Mouse (Mus musculus) intestine, embryonic 16.5 days (tissue): ENCODE measurements at regions not wholly inside any gene's neighbourhood (a gene's known extent, or its start where the extent isn't known, plus 50 kb on each side); places are given as distances from the start of the nearest gene placed in this dataset.

Experiments used
- ATAC-seq: fragments of 200-750 bp; cut with Nextera tagmentation; 2 replicates; pipeline ENCODE4 v1.8.0; 2017; ENCODE audit warnings: moderate TSS enrichment, moderate library complexity
- H3K27ac ChIP-seq: fragments of 300-500 bp; sonication (generic); 2 replicates; pipeline ENCODE4 v1.5.1; 2014; ENCODE audit warnings: mild to moderate bottlenecking, low read length
- H3K27me3 ChIP-seq: fragments of 300-500 bp; sonication (generic); replicated peaks from 2 replicates; pipeline ENCODE4 v1.6.1; 2014; ENCODE audit warnings: low read length, control low read depth, mixed read lengths; ENCODE audit not compliant: control insufficient read depth, insufficient read depth
- H3K36me3 ChIP-seq: fragments of 300-500 bp; sonication (generic); 2 replicates; pipeline ENCODE4 v1.6.1; 2014; ENCODE audit warnings: low read length, control low read depth; ENCODE audit not compliant: control insufficient read depth, insufficient read depth
- H3K4me1 ChIP-seq: fragments of 300-500 bp; sonication (generic); 2 replicates; pipeline ENCODE4 v1.6.1; 2014; ENCODE audit warnings: low read length, control low read depth, mixed read lengths; ENCODE audit not compliant: control insufficient read depth, insufficient read depth
- H3K4me2 ChIP-seq: fragments of 300-500 bp; sonication (generic); 2 replicates; pipeline ENCODE4 v1.6.1; 2014; ENCODE audit warnings: low read depth, low read length, control low read depth
- H3K4me3 ChIP-seq: fragments of 300-500 bp; sonication (generic); 2 replicates; pipeline ENCODE4 v1.5.1; 2014; ENCODE audit warnings: mild to moderate bottlenecking, low read length
- H3K9ac ChIP-seq: fragments of 300-500 bp; sonication (generic); 2 replicates; pipeline ENCODE4 v1.6.1; 2014; ENCODE audit warnings: low read depth, low read length
- H3K9me3 ChIP-seq: fragments of 300-500 bp; sonication (generic); 2 replicates; pipeline ENCODE4 v1.6.1; 2016; ENCODE audit warnings: low read length, control low read depth; ENCODE audit not compliant: control insufficient read depth
- WGBS: fragments of 180-500 bp; shearing (Covaris S2); extraction: QIAGEN DNeasy Blood & Tissue Kit; methylation state at CpG from one replicate; pipeline ENCODE4 v1.1.7; 2014; 5-methylcytosine and 5-hydroxymethylcytosine counted together

DNA sequence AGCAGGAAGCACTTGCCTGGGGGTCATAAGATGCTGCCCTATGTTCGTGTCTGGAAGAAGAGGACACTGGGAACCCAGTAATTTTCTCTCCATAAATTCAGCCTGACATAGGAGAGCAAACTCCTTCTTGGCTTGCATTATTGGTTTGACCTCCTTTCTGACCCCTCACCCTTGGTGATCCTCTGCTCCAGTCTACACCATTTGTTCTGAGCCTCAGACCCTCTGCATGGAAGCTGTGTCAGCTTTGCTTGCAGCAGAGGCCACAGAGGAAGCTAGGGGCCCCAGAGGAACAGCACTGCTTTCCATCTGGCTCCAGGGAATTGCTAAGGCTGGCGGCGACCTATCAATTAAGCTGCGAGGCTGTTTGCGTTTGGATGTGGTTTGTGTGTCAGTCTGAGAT lies 102.7 kb upstream of the Cdc42ep3 start:
- Histone ChIP-seq H3K4me2 (no peak overlapping the region), H3K27ac (no peak overlapping the region), H3K9ac (no peak overlapping the region), H3K36me3 (no peaks in the 10 kb centered on the region), H3K27me3 (no peaks in the 10 kb centered on the region), H3K4me1 (peaks cover 9% of the 10 kb centered on the region; the same call in 1 of the 2 replicates), H3K4me3 (no peak overlapping the region), H3K9me3 (no peaks in the 10 kb centered on the region)
- ATAC-seq, result no peak
- WGBS, result 42% methylated on average over 5 of the region's 5 CpGs

DNA sequence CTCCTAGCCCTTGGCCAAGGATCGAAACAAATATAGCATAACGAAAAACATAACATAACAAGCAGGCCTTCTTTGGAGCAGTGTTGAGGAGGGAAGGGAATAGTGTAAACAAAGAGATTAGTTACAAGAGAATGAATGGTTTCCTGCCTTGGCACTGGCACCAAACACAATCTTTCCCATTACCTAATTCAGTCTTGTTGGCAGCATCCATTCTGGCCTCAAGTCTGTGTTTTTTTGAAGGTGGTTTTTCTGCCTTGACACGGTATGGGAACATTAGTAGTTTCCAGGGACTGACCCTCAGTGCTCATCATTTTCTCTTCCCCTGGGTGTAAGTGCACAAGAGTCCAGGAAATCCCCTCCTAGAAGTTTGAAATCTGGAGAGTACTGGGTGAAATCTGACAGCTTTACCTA lies 106.8 kb upstream of the Cdc42ep3 start:
- no peak overlapping the region for H3K4me2 ChIP-seq
- ATAC-seq, result no peak
- H3K9me3 ChIP-seq, result no peaks in the 10 kb centered on the region

DNA sequence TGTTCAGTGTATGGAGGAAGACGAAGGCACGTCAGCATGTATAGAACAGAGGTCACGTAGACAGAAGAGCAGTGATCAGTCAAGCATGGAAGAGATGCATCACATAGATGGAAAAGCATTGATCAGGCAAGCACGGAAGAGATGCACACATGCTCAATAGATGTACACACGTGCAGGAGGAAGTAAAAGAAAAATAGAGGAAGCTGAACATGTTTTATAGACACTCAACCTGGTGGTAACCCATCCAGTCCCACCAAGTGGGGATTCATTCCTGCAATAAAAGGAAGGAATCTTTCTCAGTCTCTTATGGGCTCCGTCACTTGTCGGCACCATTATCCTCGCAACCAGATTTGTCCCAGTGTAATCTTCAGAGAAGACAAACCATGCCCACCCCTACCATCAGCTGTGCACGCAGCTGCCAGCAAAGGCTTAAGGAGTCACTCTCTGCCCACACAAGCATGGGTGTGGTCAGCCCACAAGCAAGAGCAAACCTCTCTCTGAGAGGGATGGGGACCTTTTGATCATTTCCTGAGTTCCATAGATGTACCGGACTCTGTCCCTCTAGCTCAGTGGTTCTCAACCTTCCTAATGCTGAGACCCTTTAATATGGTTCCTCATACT lies 108.3 kb upstream of the Cdc42ep3 start:
- Histone ChIP-seq H3K4me2 (no peak overlapping the region), H3K27ac (no peak overlapping the region), H3K9ac (no peak overlapping the region), H3K9me3 (no peaks in the 10 kb centered on the region), H3K4me1 (peaks cover 4% of the 10 kb centered on the region; the same call in 1 of the 2 replicates), H3K36me3 (no peaks in the 10 kb centered on the region), H3K4me3 (no peak overlapping the region), H3K27me3 (no peaks in the 10 kb centered on the region)
- ATAC-seq, result no peak
- WGBS, result 93% methylated on average over 10 of the region's 10 CpGs

More for the DNA sequence above, 106.8 kb upstream of the Cdc42ep3 start:
- Histone ChIP-seq H3K27me3 (no peaks in the 10 kb centered on the region), H3K36me3 (no peaks in the 10 kb centered on the region), H3K4me3 (no peak overlapping the region), H3K27ac (peak overlapping the region; percentile 20; the same call in 1 of the 2 replicates), H3K9ac (no peak overlapping the region), H3K4me1 (peaks cover 4% of the 10 kb centered on the region; the same call in 1 of the 2 replicates)
- WGBS, result 49% methylated on average over 3 of the region's 3 CpGs

DNA sequence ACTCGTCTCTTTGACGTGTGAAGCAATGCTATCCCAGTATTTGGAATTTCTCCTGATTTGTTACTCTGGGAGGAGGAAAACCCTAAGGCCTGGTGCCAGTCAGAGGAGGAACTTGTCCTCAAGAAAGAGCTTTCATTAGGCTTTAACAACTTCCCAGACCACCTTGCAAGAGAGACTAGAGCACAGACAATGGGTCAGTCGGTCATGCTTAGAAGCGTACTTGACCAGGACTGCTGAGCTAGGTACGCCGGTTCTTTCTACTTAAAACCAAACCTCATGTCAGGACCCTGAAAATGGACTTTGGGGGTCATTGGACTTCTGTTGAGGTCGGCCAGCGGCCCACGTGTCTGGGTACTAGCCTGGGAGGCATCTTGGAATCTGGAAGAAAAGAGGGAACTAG lies 110.8 kb upstream of the Cdc42ep3 start:
- Histone ChIP-seq H3K9ac (no peak overlapping the region), H3K4me2 (no peak overlapping the region), H3K27ac (no peak overlapping the region), H3K4me1 (peaks cover 4% of the 10 kb centered on the region; the same call in 1 of the 2 replicates), H3K27me3 (no peaks in the 10 kb centered on the region), H3K36me3 (no peaks in the 10 kb centered on the region), H3K9me3 (no peaks in the 10 kb centered on the region), H3K4me3 (no peak overlapping the region)
- ATAC-seq, result no peak
- 94% methylated on average over 9 of the region's 9 CpGs for WGBS

DNA sequence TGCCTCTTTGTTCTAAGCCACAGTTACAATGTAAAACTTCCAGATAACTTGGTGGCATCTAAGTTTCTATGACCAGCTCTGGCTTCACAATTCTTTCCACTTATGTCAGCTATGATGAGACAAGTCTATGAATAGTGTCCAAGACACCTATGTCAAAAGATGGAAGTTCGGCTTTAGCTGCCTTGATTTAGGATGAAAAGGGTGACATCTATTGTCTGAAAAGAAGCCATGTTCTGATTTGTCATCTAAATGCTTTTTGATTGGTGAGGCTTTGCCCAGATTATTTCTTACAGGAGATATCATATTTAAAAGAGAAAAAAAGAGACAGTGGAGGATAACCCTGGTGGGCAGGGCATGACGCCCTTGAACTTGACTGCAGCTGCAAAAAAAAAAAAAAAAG lies 116.7 kb upstream of the Cdc42ep3 start:
- no peak for ATAC-seq
- no peak overlapping the region for H3K4me3 ChIP-seq
- 77% methylated on average over 2 of the region's 2 CpGs for WGBS
- no peaks in the 10 kb centered on the region for H3K9me3 ChIP-seq
- no peaks in the 10 kb centered on the region for H3K27me3 ChIP-seq
- H3K9ac ChIP-seq, result no peak overlapping the region
- no peak overlapping the region for H3K27ac ChIP-seq
- no peak overlapping the region for H3K4me2 ChIP-seq
- no peaks in the 10 kb centered on the region for H3K36me3 ChIP-seq
- H3K4me1 ChIP-seq, result 0 out of 2 replicates have a peak, but pooled peaks cover 6% of the 10 kb centered on the region

DNA sequence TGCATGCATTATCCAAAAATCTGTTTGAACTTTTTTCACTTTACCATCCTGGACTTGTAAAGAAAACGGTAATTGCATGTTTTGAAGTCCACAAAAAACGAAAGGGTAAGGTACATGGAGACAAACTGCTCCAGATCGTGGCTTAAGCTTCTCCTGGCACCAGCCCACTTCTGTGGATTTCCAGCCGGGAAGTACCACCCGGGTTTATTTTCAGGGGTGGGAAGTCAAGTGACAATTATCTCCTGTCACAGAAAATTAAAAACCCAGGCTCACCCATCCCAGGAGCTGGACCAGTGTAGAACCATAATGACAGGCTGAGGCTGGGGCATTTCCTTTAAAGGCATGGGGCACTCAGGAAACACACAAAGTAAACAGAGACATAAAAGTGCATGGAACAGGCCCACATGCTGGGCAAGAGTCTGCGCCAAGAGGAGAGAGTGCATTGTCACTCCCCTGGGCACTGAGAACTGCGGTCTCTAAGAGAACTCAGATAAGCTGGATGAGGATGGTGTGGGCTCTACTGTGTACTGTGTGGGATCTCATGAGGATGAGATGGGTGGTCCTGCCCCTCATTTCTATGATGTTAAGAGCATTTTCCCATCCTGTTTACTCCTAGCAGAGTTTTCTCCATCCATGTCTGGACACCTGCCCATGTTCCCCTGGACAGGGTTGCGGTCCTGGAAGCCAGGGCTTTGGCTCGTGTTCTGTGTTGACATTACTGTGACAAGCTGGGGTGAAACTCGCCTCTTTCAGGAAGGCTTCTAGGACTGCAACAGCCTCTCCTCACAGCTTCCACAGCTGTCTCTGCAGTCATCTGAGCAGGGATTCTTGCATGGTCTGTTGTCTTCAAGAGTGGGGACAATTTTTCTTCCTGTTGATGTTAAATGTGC lies 117.5 kb upstream of the Cdc42ep3 start:
- Histone ChIP-seq H3K9ac (no peak overlapping the region), H3K27ac (peak overlapping the region; percentile 10), H3K27me3 (no peaks in the 10 kb centered on the region), H3K4me3 (no peak overlapping the region), H3K4me2 (no peak overlapping the region), H3K9me3 (no peaks in the 10 kb centered on the region), H3K4me1 (0 out of 2 replicates have a peak, but pooled peaks cover 6% of the 10 kb centered on the region), H3K36me3 (no peaks in the 10 kb centered on the region)
- peak; percentile 74; the same call in 1 of the 2 replicates for ATAC-seq
- WGBS, result 42% methylated on average over 10 of the region's 10 CpGs

DNA sequence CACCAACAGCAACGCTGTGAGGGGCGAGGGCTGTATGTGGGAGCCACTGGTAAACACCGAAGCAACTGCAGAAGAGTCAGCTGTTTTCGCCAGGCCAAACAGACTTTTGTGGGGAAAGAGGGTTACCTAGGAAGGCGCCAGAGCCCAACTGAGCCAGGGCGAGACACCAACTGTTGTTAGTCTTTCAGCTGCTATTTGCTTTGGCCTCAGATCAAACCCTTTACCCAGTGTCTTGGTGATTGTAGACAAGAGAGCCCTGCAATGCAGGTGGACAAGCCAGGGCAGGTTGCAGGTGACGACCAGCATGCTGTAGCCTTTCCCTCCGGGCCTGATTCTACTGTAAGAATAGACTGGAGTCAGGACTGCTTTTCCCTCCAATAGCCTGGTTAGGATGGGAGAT lies 121.8 kb upstream of the Cdc42ep3 start:
- no peak overlapping the region for H3K27ac ChIP-seq
- H3K9me3 ChIP-seq, result no peaks in the 10 kb centered on the region
- H3K9ac ChIP-seq, result no peak overlapping the region
- H3K27me3 ChIP-seq, result no peaks in the 10 kb centered on the region
- no peak overlapping the region for H3K4me3 ChIP-seq
- ATAC-seq, result no peak
- H3K4me1 ChIP-seq, result 0 out of 2 replicates have a peak, but pooled peaks cover 6% of the 10 kb centered on the region
- no peak overlapping the region for H3K4me2 ChIP-seq
- H3K36me3 ChIP-seq, result no peaks in the 10 kb centered on the region
- WGBS, result 79% methylated on average over 8 of the region's 8 CpGs

DNA sequence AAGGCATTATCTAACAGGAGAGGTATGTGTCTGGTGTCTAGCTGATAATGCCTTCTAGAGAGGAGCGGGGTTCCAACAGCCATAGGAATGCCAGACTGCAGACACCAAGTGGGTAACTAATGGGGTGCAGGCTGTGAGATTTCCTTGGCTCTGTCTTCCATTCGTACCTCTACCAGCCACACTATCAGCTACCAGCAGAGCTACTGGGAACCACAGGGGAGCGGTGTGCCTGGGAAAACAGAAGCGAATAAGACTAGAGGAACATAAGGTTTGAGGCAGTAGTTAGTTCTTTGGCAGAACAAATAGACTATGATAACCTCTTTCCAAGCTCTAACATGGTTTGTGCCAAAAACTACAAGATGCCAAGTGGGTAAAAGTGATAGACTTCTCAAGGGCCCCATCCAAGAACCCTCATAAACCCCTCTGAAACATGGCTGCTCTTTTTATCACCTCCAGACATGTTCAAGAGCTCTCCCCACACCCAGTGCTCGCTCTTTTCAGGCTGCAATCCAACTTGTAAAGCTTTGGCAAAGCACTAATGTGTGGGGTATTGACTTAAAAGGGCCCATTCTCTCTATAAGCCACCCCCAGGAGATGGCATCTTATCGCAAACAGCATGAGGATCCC lies 126.3 kb upstream of the Cdc42ep3 start:
- no peak for ATAC-seq
- 88% methylated on average over 6 of the region's 6 CpGs for WGBS
- H3K27ac ChIP-seq, result no peak overlapping the region
- no peak overlapping the region for H3K4me3 ChIP-seq
- H3K9ac ChIP-seq, result no peak overlapping the region
- H3K4me2 ChIP-seq, result no peak overlapping the region
- no peaks in the 10 kb centered on the region for H3K27me3 ChIP-seq
- no peaks in the 10 kb centered on the region for H3K9me3 ChIP-seq
- 0 out of 2 replicates have a peak, but pooled peaks cover 2% of the 10 kb centered on the region for H3K4me1 ChIP-seq
- no peaks in the 10 kb centered on the region for H3K36me3 ChIP-seq

DNA sequence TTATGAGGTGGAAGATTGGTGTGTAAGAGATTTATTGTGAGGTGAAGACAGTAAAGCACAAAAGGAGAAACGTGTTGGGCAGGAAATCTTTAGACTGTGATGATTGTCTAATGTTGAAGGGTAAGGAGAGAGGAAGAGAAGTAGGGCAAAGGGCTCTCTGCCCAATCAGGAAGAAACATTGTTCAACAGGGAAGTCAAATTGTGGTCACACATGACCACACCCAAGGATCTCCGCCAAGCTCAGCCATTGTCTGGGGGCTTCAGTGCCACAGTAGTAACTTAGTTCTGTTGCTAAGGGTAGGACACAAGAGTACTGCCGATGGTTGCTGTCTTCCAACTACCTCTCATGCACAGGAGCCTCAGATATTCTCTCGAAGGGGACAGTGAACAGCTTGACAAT lies 127.0 kb upstream of the Cdc42ep3 start:
- ATAC-seq, result no peak
- H3K4me3 ChIP-seq, result no peak overlapping the region
- no peak overlapping the region for H3K27ac ChIP-seq
- no peak overlapping the region for H3K4me2 ChIP-seq
- no peaks in the 10 kb centered on the region for H3K27me3 ChIP-seq
- H3K4me1 ChIP-seq, result 0 out of 2 replicates have a peak, but pooled peaks cover 3% of the 10 kb centered on the region
- no peaks in the 10 kb centered on the region for H3K9me3 ChIP-seq
- H3K36me3 ChIP-seq, result no peaks in the 10 kb centered on the region
- WGBS, result 75% methylated on average over 4 of the region's 4 CpGs
- no peak overlapping the region for H3K9ac ChIP-seq
